Mouse (Mus musculus) MEL (cell line): ENCODE measurements around the gene Tmem234. TPM values are rescaled to one million over a fixed set of nuclear protein-coding genes. Genes with fewer than 3 reads are reported as not detected.

Experiments used
- DNase-seq: peaks from one replicate; pipeline ENCODE4 v3.0.0; 2011; ENCODE audit warnings: low read depth, low spot score
- H3K27ac ChIP-seq: 2 replicates; pipeline ENCODE4 v1.5.1; 2012; ENCODE audit warnings: low read depth, mild to moderate bottlenecking, control low read depth, low read length, moderate library complexity; ENCODE audit not compliant: control insufficient read depth
- H3K27me3 ChIP-seq, 2 experiments: fragments of 150-350 bp in 1 of 2; sonication (generic) in 1 of 2; 2 replicates each; pipeline ENCODE4 v1.6.1; 2012; ENCODE audit warnings: low read length in 2 of 2, mild to moderate bottlenecking in 2 of 2, improper control_type of control experiment in 1 of 2, moderate library complexity in 1 of 2; ENCODE audit not compliant: insufficient read depth in 2 of 2, control insufficient read depth in 1 of 2
- H3K36me3 ChIP-seq, 2 experiments: 2 replicates each; pipeline ENCODE4 v1.6.1; 2012 to 2014; ENCODE audit warnings: low read length in 2 of 2, improper control_type of control experiment in 1 of 2, inconsistent platforms in 1 of 2, mild to moderate bottlenecking in 1 of 2; ENCODE audit not compliant: insufficient read depth in 2 of 2, control insufficient read depth in 1 of 2
- H3K4me1 ChIP-seq, 2 experiments: fragments of 150-350 bp in 1 of 2; sonication (generic) in 1 of 2; 2 replicates each; pipeline ENCODE4 v1.6.1; 2012; ENCODE audit warnings: low read length in 2 of 2, improper control_type of control experiment in 1 of 2, mild to moderate bottlenecking in 1 of 2; ENCODE audit not compliant: insufficient read depth in 2 of 2, control insufficient read depth in 1 of 2
- H3K4me3 ChIP-seq, 2 experiments: fragments of 150-350 bp in 1 of 2; sonication (generic) in 1 of 2; 2 replicates each; pipeline ENCODE4 v1.5.1; 2012; ENCODE audit warnings: low read depth in 2 of 2, low read length in 2 of 2, mild to moderate bottlenecking in 2 of 2, moderate library complexity in 2 of 2, control low read depth in 1 of 2, improper control_type of control experiment in 1 of 2; ENCODE audit not compliant: control insufficient read depth in 1 of 2, insufficient read depth in 1 of 2
- H3K79me2 ChIP-seq: 2 replicates; pipeline ENCODE4 v1.6.1; 2012; ENCODE audit warnings: mild to moderate bottlenecking, low read length, moderate library complexity; ENCODE audit not compliant: control insufficient read depth, poor library complexity, insufficient read depth
- H3K9ac ChIP-seq: 2 replicates; pipeline ENCODE4 v1.6.1; 2012; ENCODE audit warnings: low read depth, mild to moderate bottlenecking, control low read depth, low read length, moderate library complexity; ENCODE audit not compliant: control insufficient read depth, poor library complexity, severe bottlenecking
- H3K9me3 ChIP-seq: fragments of 150-350 bp; sonication (generic); replicated peaks from 2 replicates; pipeline ENCODE4 v1.6.1; 2012; ENCODE audit warnings: mild to moderate bottlenecking, low read length, improper control_type of control experiment, moderate library complexity; ENCODE audit not compliant: insufficient read depth
- BHLHE40 ChIP-seq: IDR thresholded peaks from 2 replicates; pipeline ENCODE4 v1.6.1; 2012; ENCODE audit warnings: low read depth, mild to moderate bottlenecking, inconsistent platforms, low read length, improper control_type of control experiment, borderline replicate concordance
- CHD1 ChIP-seq: IDR thresholded peaks from 2 replicates; pipeline ENCODE4 v1.6.1; 2012; ENCODE audit warnings: low read depth, mild to moderate bottlenecking, inconsistent platforms, low read length, improper control_type of control experiment
- CHD2 ChIP-seq: IDR thresholded peaks from 2 replicates; pipeline ENCODE4 v1.6.1; 2011; ENCODE audit warnings: low read length, improper control_type of control experiment
- CTCF ChIP-seq, 3 experiments: IDR thresholded peaks in 2 of 3; conservative IDR thresholded peaks in 1 of 3; 2 replicates each; pipeline ENCODE4 v1.5.1; 2011 to 2012; ENCODE audit warnings: low read length in 3 of 3, low read depth in 2 of 3, mild to moderate bottlenecking in 2 of 3, improper control_type of control experiment in 1 of 3, inconsistent platforms in 1 of 3, mixed read lengths in 1 of 3, moderate library complexity in 1 of 3; ENCODE audit not compliant: control insufficient read depth in 1 of 3, insufficient read depth in 1 of 3, poor library complexity in 1 of 3, severe bottlenecking in 1 of 3
- EP300 ChIP-seq, 2 experiments: IDR thresholded peaks; 2 replicates each; pipeline ENCODE4 v1.6.1; 2011; ENCODE audit warnings: improper control_type of control experiment in 2 of 2, low read length in 2 of 2, low read depth in 1 of 2, mild to moderate bottlenecking in 1 of 2
- GATA1 ChIP-seq: IDR thresholded peaks from 2 replicates; pipeline ENCODE4 v1.6.1; 2011; ENCODE audit warnings: low read depth, low read length, improper control_type of control experiment
- JUND ChIP-seq: IDR thresholded peaks from 2 replicates; pipeline ENCODE4 v1.6.1; 2011; ENCODE audit warnings: low read depth, mild to moderate bottlenecking, improper control_type of control experiment, low read length
- MAFK ChIP-seq: IDR thresholded peaks from 2 replicates; pipeline ENCODE4 v1.6.1; 2011; ENCODE audit warnings: low read depth, mild to moderate bottlenecking, low read length, improper control_type of control experiment, borderline replicate concordance
- MAX ChIP-seq: IDR thresholded peaks from 2 replicates; pipeline ENCODE4 v1.6.1; 2011; ENCODE audit warnings: low read length, improper control_type of control experiment
- MAZ ChIP-seq: IDR thresholded peaks from 2 replicates; pipeline ENCODE4 v1.6.1; 2012; ENCODE audit warnings: low read depth, mild to moderate bottlenecking, inconsistent platforms, low read length, improper control_type of control experiment
- MYC ChIP-seq: IDR thresholded peaks from 2 replicates; pipeline ENCODE4 v1.6.1; 2011; ENCODE audit warnings: low read depth, mild to moderate bottlenecking, low read length, improper control_type of control experiment, moderate library complexity
- NELFE ChIP-seq: IDR thresholded peaks from 2 replicates; pipeline ENCODE4 v1.6.1; 2011; ENCODE audit warnings: low read depth, low read length, improper control_type of control experiment
- NRF1 ChIP-seq: IDR thresholded peaks from 2 replicates; pipeline ENCODE4 v1.6.1; 2014; ENCODE audit warnings: low read depth, mild to moderate bottlenecking, inconsistent platforms, low read length, improper control_type of control experiment, moderate library complexity; ENCODE audit not compliant: poor library complexity, insufficient read depth, severe bottlenecking
- POLR2A ChIP-seq, 2 experiments: IDR thresholded peaks; 2 replicates each; pipeline ENCODE4 v1.6.1; 2011 to 2012; ENCODE audit warnings: low read length in 2 of 2, mild to moderate bottlenecking in 2 of 2, control low read depth in 1 of 2, improper control_type of control experiment in 1 of 2, low read depth in 1 of 2, moderate library complexity in 1 of 2; ENCODE audit not compliant: control insufficient read depth in 1 of 2, insufficient read depth in 1 of 2, poor library complexity in 1 of 2
- RCOR1 ChIP-seq: IDR thresholded peaks from 2 replicates; pipeline ENCODE4 v1.6.1; 2012; ENCODE audit warnings: low read depth, mild to moderate bottlenecking, inconsistent platforms, low read length, improper control_type of control experiment
- TAL1 ChIP-seq: IDR thresholded peaks from 2 replicates; pipeline ENCODE4 v1.6.1; 2012; ENCODE audit warnings: mild to moderate bottlenecking, inconsistent platforms, low read length, moderate library complexity, mixed read lengths
- TCF12 ChIP-seq: IDR thresholded peaks from 2 replicates; pipeline ENCODE4 v1.6.1; 2014; ENCODE audit warnings: low read depth, mild to moderate bottlenecking, inconsistent platforms, low read length, improper control_type of control experiment, moderate library complexity
- USF1 ChIP-seq: IDR thresholded peaks from 2 replicates; pipeline ENCODE4 v1.6.1; 2014; ENCODE audit warnings: low read depth, mild to moderate bottlenecking, inconsistent platforms, low read length, improper control_type of control experiment, moderate library complexity
- USF2 ChIP-seq, 2 experiments: IDR thresholded peaks; 2 replicates each; pipeline ENCODE4 v1.6.1; 2011 to 2012; ENCODE audit warnings: improper control_type of control experiment in 2 of 2, low read length in 2 of 2, borderline replicate concordance in 1 of 2, inconsistent platforms in 1 of 2, low read depth in 1 of 2, mild to moderate bottlenecking in 1 of 2; ENCODE audit not compliant: insufficient read depth in 1 of 2
- ZMIZ1 ChIP-seq: IDR thresholded peaks from 2 replicates; pipeline ENCODE4 v1.6.1; 2012; ENCODE audit warnings: low read depth, mild to moderate bottlenecking, inconsistent platforms, low read length, improper control_type of control experiment, moderate library complexity
- polyA plus RNA-seq, 2 experiments: library from polyadenylated mRNA; stranded (reverse) in 1 of 2; unstranded in 1 of 2; fragments of >175 nt in 1 of 2; fragments of >200 nt in 1 of 2; gene quantifications; 2 replicates each; pipeline versions ENCODE4 v1.2.1 to v1.2.4; 2012; ENCODE audit warnings: low replicate concordance in 2 of 2, low read depth in 1 of 2; ENCODE audit not compliant: insufficient read length in 2 of 2, insufficient read depth in 1 of 2, missing spikeins in 1 of 2
- total RNA-seq: library from RNA; depleted of rRNA; stranded (reverse); fragments of 300-350 nt; gene quantifications from 2 replicates; pipeline ENCODE4 v1.2.3, GENCODE M21; 2012

Gene Tmem234
- total and polyA plus RNA-seq, 3 experiments: 148 to 220 TPM; not detected in 1

GRCm38 (mm10) chr4:129557256-129557808 is 43.1 kb upstream of the Tmem234 start:
- DNase-seq: peak; percentile 67
- no peak overlapping the region for H3K27ac ChIP-seq
- no peaks in the 10 kb centered on the region for H3K27me3 ChIP-seq
- peaks cover 0 to 2% of the 10 kb centered on the region in 2 experiments; a peak in 2 of 4 replicates for H3K36me3 ChIP-seq
- H3K9ac ChIP-seq: peak overlapping the region; percentile 73
- H3K9me3 ChIP-seq: no peaks in the 10 kb centered on the region
- peaks cover 1% of the 10 kb centered on the region; the same call in 1 of the 2 replicates for H3K79me2 ChIP-seq
- peaks cover 0 to 15% of the 10 kb centered on the region in 2 experiments; a peak in 2 of 4 replicates for H3K4me1 ChIP-seq
- peak overlapping the region; percentile 71 to 89 for H3K4me3 ChIP-seq
- no peak for TF ChIP-seq NRF1
- TF ChIP-seq CHD1: no peak
- peak; percentile 68 to 69 for TF ChIP-seq EP300 (IDR thresholded peaks at IDR 0.05; ENCODE audit: low read depth in 1 of 2, low read length in 2 of 2)
- peak; percentile 91 for TF ChIP-seq TCF12
- no peak for TF ChIP-seq NELFE
- no peak for TF ChIP-seq USF2 (IDR thresholded peaks at IDR 0.05; ENCODE audit: borderline replicate concordance in 1 of 2, insufficient read depth in 1 of 2, low read depth in 1 of 2, low read length in 2 of 2)
- no peak for TF ChIP-seq MYC
- TF ChIP-seq TAL1: peak; percentile 75
- no peak for TF ChIP-seq ZMIZ1
- TF ChIP-seq MAFK: no peak
- peak; percentile 78 for TF ChIP-seq GATA1
- no peak for TF ChIP-seq CTCF (IDR thresholded peaks at IDR 0.05 in 2 of 3, conservative IDR thresholded peaks at IDR 0.05 in 1 of 3; ENCODE audit: control insufficient read depth in 1 of 3, insufficient read depth in 1 of 3, low read depth in 2 of 3, low read length in 3 of 3, poor library complexity in 1 of 3, severe bottlenecking in 1 of 3)
- no peak for TF ChIP-seq POLR2A (IDR thresholded peaks at IDR 0.05; ENCODE audit: control insufficient read depth in 1 of 2, insufficient read depth in 1 of 2, low read depth in 1 of 2, low read length in 2 of 2, poor library complexity in 1 of 2)
- no peak for TF ChIP-seq JUND
- no peak for TF ChIP-seq BHLHE40
- TF ChIP-seq RCOR1: peak; percentile 26; the same call in 1 of the 2 replicates
- TF ChIP-seq MAX: no peak
- no peak for TF ChIP-seq USF1
- TF ChIP-seq CHD2: no peak
- TF ChIP-seq MAZ: no peak
- TF ChIP-seq, all 39 proteins: peak for 5
